Mouse (Mus musculus): Measurements from ENCODE around the gene Dpt.

GRCm38 (mm10) chr1:164804277-164804676, 7.8 kb downstream of the Dpt start:
- TF ChIP-seq GATA1 (IDR thresholded peaks at IDR 0.05; ENCODE audit: borderline replicate concordance, low read length), result no peak
- TF ChIP-seq FLI1 (IDR thresholded peaks at IDR 0.05; ENCODE audit: low read length), result no peak

Data from megakaryocyte, embryonic 14.5 days (primary cell).